Mouse (Mus musculus) stomach, embryonic 16.5 days (tissue): ENCODE data around the gene Rgs6. TPM values are rescaled to one million over a fixed set of nuclear protein-coding genes. Genes with fewer than 3 reads are reported as not detected.

Source experiments
- ATAC-seq: fragments of 200-750 bp; cut with Nextera tagmentation; 2 replicates; pipeline ENCODE4 v1.8.0; 2017; ENCODE audit warnings: moderate number of reproducible peaks, moderate TSS enrichment; ENCODE audit not compliant: insufficient read depth, low FRiP score
- H3K27ac ChIP-seq: fragments of 300-500 bp; sonication (generic); 2 replicates; pipeline ENCODE4 v1.5.1; 2014; ENCODE audit warnings: low read length
- H3K27me3 ChIP-seq: fragments of 300-500 bp; sonication (generic); 2 replicates; pipeline ENCODE4 v1.6.1; 2014; ENCODE audit warnings: low read length, control low read depth, mixed read lengths; ENCODE audit not compliant: control insufficient read depth, insufficient read depth
- H3K36me3 ChIP-seq: fragments of 300-500 bp; sonication (generic); 2 replicates; pipeline ENCODE4 v1.6.1; 2014; ENCODE audit warnings: low read length; ENCODE audit not compliant: control insufficient read depth, insufficient read depth
- H3K4me1 ChIP-seq: fragments of 300-500 bp; sonication (generic); 2 replicates; pipeline ENCODE4 v1.6.1; 2014; ENCODE audit warnings: low read length, control low read depth, mixed read lengths; ENCODE audit not compliant: control insufficient read depth, insufficient read depth
- H3K4me2 ChIP-seq: fragments of 300-500 bp; sonication (generic); 2 replicates; pipeline ENCODE4 v1.6.1; 2014; ENCODE audit warnings: low read depth, low read length, mixed read lengths
- H3K4me3 ChIP-seq: fragments of 300-500 bp; sonication (generic); replicated peaks from 2 replicates; pipeline ENCODE4 v1.5.1; 2014; ENCODE audit warnings: mild to moderate bottlenecking, low read length
- H3K9ac ChIP-seq: fragments of 300-500 bp; sonication (generic); 2 replicates; pipeline ENCODE4 v1.6.1; 2014; ENCODE audit warnings: low read length
- H3K9me3 ChIP-seq: fragments of 300-500 bp; sonication (generic); replicated peaks from 2 replicates; pipeline ENCODE4 v1.6.1; 2016; ENCODE audit warnings: low read length, control low read depth; ENCODE audit not compliant: control insufficient read depth
- WGBS: fragments of 180-500 bp; shearing (Covaris S2); extraction: QIAGEN DNeasy Blood & Tissue Kit; methylation state at CpG from one replicate; pipeline ENCODE4 v1.1.7; 2014; 5-methylcytosine and 5-hydroxymethylcytosine counted together
- polyA plus RNA-seq: library from polyadenylated mRNA; unstranded; fragments of >200 nt; fragmentation: Nextera tagmentation; extraction: Ambion mirVana; gene quantifications from 2 replicates; pipeline ENCODE4 v1.2.1, GENCODE M21; 2015

Gene Rgs6
- polyA plus RNA-seq, 1 experiment from 2014 or later, result 1.5 TPM

GRCm38 (mm10) chr12:82587348-82587895, 670 bp upstream of the Rgs6 start:
- H3K27ac ChIP-seq, result no peak overlapping the region
- no peak for ATAC-seq
- 61% methylated on average over 7 of the region's 7 CpGs for WGBS

GRCm38 (mm10) chr12:82588846-82589630, 946 bp downstream of the Rgs6 start:
- Histone ChIP-seq H3K36me3 (no peaks in the 10 kb centered on the region), H3K27ac (no peak overlapping the region), H3K4me2 (no peak overlapping the region), H3K9ac (no peak overlapping the region), H3K4me1 (no peaks in the 10 kb centered on the region), H3K27me3 (no peaks in the 10 kb centered on the region), H3K4me3 (no peak overlapping the region), H3K9me3 (no peaks in the 10 kb centered on the region)
- 36% methylated on average over 18 of the region's 19 CpGs for WGBS
- no peak for ATAC-seq

More at GRCm38 (mm10) chr12:82587348-82587895, 670 bp upstream of the Rgs6 start:
- H3K27me3 ChIP-seq, result no peaks in the 10 kb centered on the region
- H3K4me3 ChIP-seq, result no peak overlapping the region
- no peak overlapping the region for H3K4me2 ChIP-seq
- no peaks in the 10 kb centered on the region for H3K36me3 ChIP-seq
- H3K9me3 ChIP-seq, result no peaks in the 10 kb centered on the region
- no peaks in the 10 kb centered on the region for H3K4me1 ChIP-seq
- no peak overlapping the region for H3K9ac ChIP-seq

GRCm38 (mm10) chr12:82599011-82599410, 10.9 kb downstream of the Rgs6 start:
- no peak for ATAC-seq
- Histone ChIP-seq H3K4me1 (no peaks in the 10 kb centered on the region), H3K27me3 (no peaks in the 10 kb centered on the region), H3K27ac (no peak overlapping the region), H3K4me2 (no peak overlapping the region), H3K9ac (no peak overlapping the region), H3K36me3 (no peaks in the 10 kb centered on the region), H3K9me3 (no peaks in the 10 kb centered on the region), H3K4me3 (no peak overlapping the region)
- WGBS, result 92% methylated on average over 2 of the region's 2 CpGs

GRCm38 (mm10) chr12:82600406-82600805, 12.3 kb downstream of the Rgs6 start:
- WGBS, result 68% methylated on average over 6 of the region's 6 CpGs
- ATAC-seq, result no peak
- Histone ChIP-seq H3K4me1 (no peaks in the 10 kb centered on the region), H3K9me3 (no peaks in the 10 kb centered on the region), H3K27me3 (no peaks in the 10 kb centered on the region), H3K4me3 (no peak overlapping the region), H3K9ac (no peak overlapping the region), H3K27ac (no peak overlapping the region), H3K36me3 (no peaks in the 10 kb centered on the region), H3K4me2 (no peak overlapping the region)

- Histone ChIP-seq H3K36me3 (no peaks in the 10 kb centered on the region), H3K27ac (no peak overlapping the region), H3K27me3 (no peaks in the 10 kb centered on the region), H3K4me1 (no peaks in the 10 kb centered on the region), H3K4me3 (no peak overlapping the region), H3K9ac (no peak overlapping the region), H3K9me3 (no peaks in the 10 kb centered on the region), H3K4me2 (no peak overlapping the region)
- ATAC-seq, result no peak
- WGBS, result 78% methylated on average over 4 of the region's 4 CpGs
Observed at GRCm38 (mm10) chr12:82602823-82603222, 14.7 kb downstream of the Rgs6 start.

GRCm38 (mm10) chr12:82603308-82603707, 15.2 kb downstream of the Rgs6 start:
- no peak overlapping the region for H3K4me3 ChIP-seq
- H3K9me3 ChIP-seq, result no peaks in the 10 kb centered on the region
- ATAC-seq, result no peak
- no peak overlapping the region for H3K9ac ChIP-seq
- H3K27me3 ChIP-seq, result no peaks in the 10 kb centered on the region
- 69% methylated on average over 1 of the region's 1 CpGs for WGBS
- H3K27ac ChIP-seq, result no peak overlapping the region
- H3K4me2 ChIP-seq, result no peak overlapping the region
- no peaks in the 10 kb centered on the region for H3K4me1 ChIP-seq
- H3K36me3 ChIP-seq, result no peaks in the 10 kb centered on the region

GRCm38 (mm10) chr12:82603979-82604378, 15.9 kb downstream of the Rgs6 start:
- Histone ChIP-seq H3K27me3 (no peaks in the 10 kb centered on the region), H3K9me3 (no peaks in the 10 kb centered on the region), H3K9ac (no peak overlapping the region), H3K27ac (no peak overlapping the region), H3K36me3 (no peaks in the 10 kb centered on the region), H3K4me2 (no peak overlapping the region), H3K4me1 (no peaks in the 10 kb centered on the region), H3K4me3 (no peak overlapping the region)
- WGBS, result 46% methylated on average over 4 of the region's 4 CpGs
- no peak for ATAC-seq

GRCm38 (mm10) chr12:82612769-82613660, 24.9 kb downstream of the Rgs6 start:
- 0 out of 2 replicates have a peak, but pooled peaks cover 4% of the 10 kb centered on the region for H3K4me1 ChIP-seq
- no peak overlapping the region for H3K9ac ChIP-seq
- H3K27me3 ChIP-seq, result peaks cover 11% of the 10 kb centered on the region
- H3K27ac ChIP-seq, result peak overlapping the region; percentile 31; the same call in 1 of the 2 replicates
- no peak for ATAC-seq
- H3K4me2 ChIP-seq, result no peak overlapping the region
- 63% methylated on average over 13 of the region's 13 CpGs for WGBS
- no peaks in the 10 kb centered on the region for H3K36me3 ChIP-seq
- no peak overlapping the region for H3K4me3 ChIP-seq
- H3K9me3 ChIP-seq, result no peaks in the 10 kb centered on the region

- WGBS, result 4% methylated on average over 19 of the region's 19 CpGs
- peaks cover 30% of the 10 kb centered on the region for H3K27me3 ChIP-seq
- H3K9me3 ChIP-seq, result no peaks in the 10 kb centered on the region
- ATAC-seq, result no peak
- H3K9ac ChIP-seq, result peak overlapping the region; percentile 73
- 0 out of 2 replicates have a peak, but pooled peaks cover 4% of the 10 kb centered on the region for H3K4me1 ChIP-seq
- no peaks in the 10 kb centered on the region for H3K36me3 ChIP-seq
- H3K4me2 ChIP-seq, result peak overlapping the region; percentile 94
- no peak overlapping the region for H3K27ac ChIP-seq
- peak overlapping the region; percentile 48 for H3K4me3 ChIP-seq
Observed at GRCm38 (mm10) chr12:82616486-82616812, 28.4 kb downstream of the Rgs6 start.
